ENCODE assay signal across 16 mouse cellular contexts in genomic region chr7:100817442-100817760, GRCm38 (mm10). TPM values are rescaled to one million over a fixed set of nuclear protein-coding genes. Genes with fewer than 3 reads are reported as not detected.
DNase-seq lines count a peak whose midpoint lies in the region; ATAC-seq and TF ChIP-seq lines count a peak whose summit lies in the region.
"Had no signal": no experiment of that assay in that cellular context is flagged by ENCODE, and none has a peak within 500 bp of the region (broad histone marks: within the 10 kb centered on the region; RNA-seq: fewer than 3 reads in every experiment).

No protein-coding gene starts in this region.

- no peaks in the 10 kb centered on the region for H3K27me3 ChIP-seq in heart, embryonic 10.5 days (ENCODE audit: insufficient read depth, poor library complexity, severe bottlenecking)
- no peaks in the 10 kb centered on the region for H3K27me3 ChIP-seq in hindbrain, postnatal 0 days (ENCODE audit: insufficient read depth, low read length)
- no peaks in the 10 kb centered on the region for H3K27me3 ChIP-seq in hindbrain, embryonic 13.5 days
- no peaks in the 10 kb centered on the region for H3K27me3 ChIP-seq in midbrain, embryonic 16.5 days (ENCODE audit: control insufficient read depth, insufficient read depth, low read depth, low read length)
- no peaks in the 10 kb centered on the region for H3K27me3 ChIP-seq in midbrain, embryonic 13.5 days

- no peak for TF ChIP-seq CTCF in hindbrain, postnatal 0 days (IDR thresholded peaks at IDR 0.05; ENCODE audit: low read depth)

- 64% methylated on average over 2 of the region's 2 CpGs for WGBS in heart, embryonic 10.5 days
- 76% methylated on average over 2 of the region's 2 CpGs for WGBS in hindbrain, postnatal 0 days
- 92% methylated on average over 2 of the region's 2 CpGs for WGBS in hindbrain, embryonic 13.5 days
- WGBS in midbrain, embryonic 16.5 days = 85% methylated on average over 2 of the region's 2 CpGs
- 94% methylated on average over 2 of the region's 2 CpGs for WGBS in midbrain, embryonic 13.5 days

- H3K27ac ChIP-seq in heart, embryonic 10.5 days = peak overlapping the region; percentile 67; the same call in 1 of the 2 replicates
- peak overlapping the region; percentile 34; the same call in 1 of the 2 replicates for H3K27ac ChIP-seq in hindbrain, postnatal 0 days
- H3K27ac ChIP-seq in hindbrain, embryonic 13.5 days = no peak overlapping the region
- H3K27ac ChIP-seq in midbrain, embryonic 16.5 days (ENCODE audit: low read length) = peak overlapping the region; percentile 41; the same call in 1 of the 2 replicates
- no peak overlapping the region for H3K27ac ChIP-seq in midbrain, embryonic 13.5 days
- H3K27ac ChIP-seq: hindbrain, embryonic 10.5 days had no signal

- ATAC-seq in hindbrain, postnatal 0 days = no peak
- ATAC-seq in hindbrain, embryonic 13.5 days (ENCODE audit: low FRiP score) = no peak
- ATAC-seq in midbrain, embryonic 16.5 days = no peak
- ATAC-seq in midbrain, embryonic 13.5 days = no peak
- ATAC-seq: inflammation-experienced regulatory T-cells, adult 6 months had no signal

- H3K4me3 ChIP-seq in heart, embryonic 10.5 days = no peak overlapping the region
- no peak overlapping the region for H3K4me3 ChIP-seq in hindbrain, postnatal 0 days (ENCODE audit: low read length)
- H3K4me3 ChIP-seq in hindbrain, embryonic 13.5 days = no peak overlapping the region
- no peak overlapping the region for H3K4me3 ChIP-seq in midbrain, embryonic 16.5 days (ENCODE audit: low read depth, low read length)
- H3K4me3 ChIP-seq in midbrain, embryonic 13.5 days (replicated peaks) = no peak overlapping the region
- H3K4me3 ChIP-seq: hindbrain, embryonic 10.5 days had no signal

- H3K4me2 ChIP-seq in hindbrain, postnatal 0 days (ENCODE audit: low read depth, low read length) = no peak overlapping the region
- no peak overlapping the region for H3K4me2 ChIP-seq in hindbrain, embryonic 13.5 days
- no peak overlapping the region for H3K4me2 ChIP-seq in midbrain, embryonic 16.5 days (ENCODE audit: low read length)
- H3K4me2 ChIP-seq in midbrain, embryonic 13.5 days (replicated peaks) = no peak overlapping the region

- H3K36me3 ChIP-seq in heart, embryonic 10.5 days = no peaks in the 10 kb centered on the region; the same call in 1 of the 2 replicates
- no peaks in the 10 kb centered on the region for H3K36me3 ChIP-seq in hindbrain, postnatal 0 days (ENCODE audit: insufficient read depth, low read length)
- 0 out of 2 replicates have a peak, but pooled peaks cover 2% of the 10 kb centered on the region for H3K36me3 ChIP-seq in hindbrain, embryonic 13.5 days
- 0 out of 2 replicates have a peak, but pooled peaks cover 2% of the 10 kb centered on the region for H3K36me3 ChIP-seq in midbrain, embryonic 16.5 days (ENCODE audit: control insufficient read depth, insufficient read depth, low read length)
- no peaks in the 10 kb centered on the region for H3K36me3 ChIP-seq in midbrain, embryonic 13.5 days
- H3K36me3 ChIP-seq: hindbrain, embryonic 10.5 days had no signal

- H3K4me1 ChIP-seq in heart, embryonic 10.5 days = peaks cover 22% of the 10 kb centered on the region
- 0 out of 2 replicates have a peak, but pooled peaks cover 6% of the 10 kb centered on the region for H3K4me1 ChIP-seq in hindbrain, postnatal 0 days (ENCODE audit: insufficient read depth, low read length)
- H3K4me1 ChIP-seq in hindbrain, embryonic 13.5 days (replicated peaks) = peaks cover 18% of the 10 kb centered on the region
- peaks cover 18% of the 10 kb centered on the region for H3K4me1 ChIP-seq in midbrain, embryonic 16.5 days (ENCODE audit: control insufficient read depth, insufficient read depth, low read length)
- H3K4me1 ChIP-seq in midbrain, embryonic 13.5 days (replicated peaks) = peaks cover 25% of the 10 kb centered on the region

- DNase-seq in heart, embryonic 10.5 days (ENCODE audit: low spot score) = no peak
- DNase-seq in heart, adult 9 months (ENCODE audit: low spot score in 2 of 2) = no peak
- DNase-seq in hindbrain, postnatal 0 days (ENCODE audit: low spot score) = no peak
- no peak for DNase-seq in frontal cortex, postnatal 25 days (ENCODE audit: low spot score in 2 of 2)
- no peak for DNase-seq in thymus, adult 18-20 months
- DNase-seq: adrenal gland, adult 2 months; gastrocnemius, postnatal 25 days; kidney, postnatal 4 days; lung, postnatal 10 days; spleen, adult 18-20 months had no signal

- H3K9ac ChIP-seq in hindbrain, postnatal 0 days (replicated peaks; ENCODE audit: low read length) = no peak overlapping the region
- H3K9ac ChIP-seq in hindbrain, embryonic 13.5 days = no peak overlapping the region
- no peak overlapping the region for H3K9ac ChIP-seq in midbrain, embryonic 16.5 days (ENCODE audit: low read depth, low read length)
- H3K9ac ChIP-seq in midbrain, embryonic 13.5 days (replicated peaks) = no peak overlapping the region

- H3K9me3 ChIP-seq in heart, embryonic 10.5 days = no peaks in the 10 kb centered on the region
- H3K9me3 ChIP-seq in hindbrain, postnatal 0 days (ENCODE audit: low read length) = no peaks in the 10 kb centered on the region
- H3K9me3 ChIP-seq in hindbrain, embryonic 13.5 days = no peaks in the 10 kb centered on the region
- no peaks in the 10 kb centered on the region for H3K9me3 ChIP-seq in midbrain, embryonic 16.5 days (replicated peaks; ENCODE audit: control insufficient read depth, low read length, poor library complexity, severe bottlenecking)
- no peaks in the 10 kb centered on the region for H3K9me3 ChIP-seq in midbrain, embryonic 13.5 days
- H3K9me3 ChIP-seq: G1E; hindbrain, embryonic 10.5 days had no signal

RNA-seq across cellular contexts. Expression of gene Relt, which starts 45.8 kb away (rescaled TPM):
- polyA plus RNA-seq in heart, embryonic 10.5 days (2016; fragmentation: Nextera tagmentation; extraction: Ambion mirVana) = 4.4 and 5.3 TPM in 2 replicates
- total RNA-seq in hindbrain, postnatal 0 days (2014; rRNA removed) = 10.5 and 12.2 TPM in 2 replicates
- polyA plus RNA-seq in hindbrain, postnatal 0 days (2015; fragmentation: Nextera tagmentation; extraction: Ambion mirVana) = 5.0 and 6.2 TPM in 2 replicates
- 4.3 and 4.8 TPM in 2 replicates for polyA plus RNA-seq in hindbrain, embryonic 13.5 days (2015; fragmentation: Nextera tagmentation; extraction: Ambion mirVana)
- polyA plus RNA-seq in midbrain, embryonic 16.5 days (2015; fragmentation: Nextera tagmentation; extraction: Ambion mirVana) = 5.0 and 5.4 TPM in 2 replicates
- polyA plus RNA-seq in midbrain, embryonic 13.5 days (2015; fragmentation: Nextera tagmentation; extraction: Ambion mirVana) = 2.7 and 3.5 TPM in 2 replicates

Comparison
In these comparisons a context has a peak if more than half of its experiments do, and no peak if none do; other contexts are left out.
1. H3K27ac ChIP-seq: peak in heart, embryonic 10.5 days (single experiment), hindbrain, postnatal 0 days (single experiment) and midbrain, embryonic 16.5 days (single experiment); none in hindbrain, embryonic 13.5 days (single experiment) and midbrain, embryonic 13.5 days (single experiment).